Mouse (Mus musculus): Measurements from ENCODE around the gene Pnpla3. TPM values are rescaled to one million over a fixed set of nuclear protein-coding genes. Genes with fewer than 3 reads are reported as not detected.

Gene Pnpla3
- 3.4 and 4.0 TPM in 2 replicates for polyA plus RNA-seq (2015; fragmentation: Nextera tagmentation; extraction: Ambion mirVana)

DNA sequence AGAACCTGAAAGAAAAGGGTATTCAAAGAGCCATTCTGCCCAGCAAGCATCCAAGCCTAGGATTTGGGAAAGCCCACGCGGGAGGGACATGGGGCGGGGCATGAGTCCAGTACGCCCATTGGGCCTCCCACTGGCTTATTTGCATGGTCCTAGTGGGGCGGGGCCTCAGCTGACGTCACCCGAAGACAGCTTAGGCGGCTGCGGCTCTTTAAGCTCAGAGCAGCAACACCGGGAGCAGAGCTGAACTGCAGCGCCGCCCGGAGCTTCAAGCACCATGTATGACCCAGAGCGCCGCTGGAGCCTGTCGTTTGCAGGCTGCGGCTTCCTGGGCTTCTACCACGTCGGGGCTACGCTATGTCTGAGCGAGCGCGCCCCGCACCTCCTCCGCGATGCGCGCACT lies at the start of gene Pnpla3:
Gene Pnpla3, plus strand, starts transcription at position 238 of the 400 bp plus-strand sequence.
- H3K36me3 ChIP-seq: no peaks in the 10 kb centered on the region

DNA sequence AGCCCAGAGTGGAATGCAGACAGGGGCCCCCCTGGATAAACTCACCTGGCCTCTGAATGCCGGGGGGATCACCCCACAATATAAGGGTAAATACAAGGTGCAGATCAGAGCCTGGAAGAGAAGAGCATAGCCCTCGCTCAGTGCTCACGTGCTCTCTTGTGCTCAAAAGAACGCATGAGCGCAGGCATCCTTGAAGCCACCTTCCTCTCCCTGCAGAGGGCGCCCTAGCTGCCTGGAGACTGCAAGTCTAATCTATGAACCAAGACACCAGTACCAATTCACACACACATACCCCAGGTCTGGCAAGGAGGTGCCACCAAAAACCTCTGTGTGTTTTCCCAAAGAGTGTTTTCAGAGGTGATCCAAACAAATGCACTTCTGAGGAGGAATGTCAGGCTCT lies 47.0 kb upstream of the Pnpla3 start:
- Histone ChIP-seq H3K4me2 (replicated peaks) (no peak overlapping the region), H3K9me3 (no peaks in the 10 kb centered on the region), H3K9ac (replicated peaks) (no peak overlapping the region), H3K27me3 (no peaks in the 10 kb centered on the region), H3K4me3 (no peak overlapping the region), H3K27ac (replicated peaks) (no peak overlapping the region), H3K36me3 (no peaks in the 10 kb centered on the region), H3K4me1 (no peaks in the 10 kb centered on the region)
- ATAC-seq (replicated peaks): no peak
- 20% methylated on average over 6 of the region's 6 CpGs for WGBS

More for the DNA sequence above, at the start of gene Pnpla3:
- H3K27ac ChIP-seq (replicated peaks): peak within 1 kb of the TSS; percentile 79
- no peaks in the 10 kb centered on the region for H3K27me3 ChIP-seq
- peak within 1 kb of the TSS; percentile 98 for H3K4me2 ChIP-seq (replicated peaks)
- peak; percentile 98 for ATAC-seq (replicated peaks)
- under 1% methylated on average over 28 of the region's 28 CpGs for WGBS
- peak within 1 kb of the TSS; percentile 73 for H3K4me3 ChIP-seq
- peaks cover 23% of the 10 kb centered on the region for H3K4me1 ChIP-seq
- H3K9me3 ChIP-seq: no peaks in the 10 kb centered on the region
- peak within 1 kb of the TSS; percentile 68 for H3K9ac ChIP-seq (replicated peaks)

DNA sequence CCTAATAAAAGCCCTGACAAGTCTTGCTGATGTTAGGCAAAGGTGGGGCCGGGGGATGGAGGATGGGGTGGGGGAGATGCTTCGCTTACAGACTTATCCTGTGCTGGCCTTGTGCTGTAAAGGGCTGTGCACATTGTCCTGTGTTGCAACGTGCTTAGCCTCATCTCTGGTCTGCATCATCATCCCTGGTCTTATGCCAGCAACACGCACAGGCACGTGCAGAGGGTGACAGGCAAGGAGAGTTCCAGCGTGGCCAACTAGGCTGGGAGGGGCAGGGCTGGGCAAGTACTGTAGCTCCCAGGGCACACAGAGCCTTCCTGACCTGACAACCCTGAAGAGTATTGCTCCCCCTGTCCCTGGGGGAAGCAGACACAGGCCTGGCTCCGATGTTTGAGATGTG lies 46.6 kb upstream of the Pnpla3 start:
- Histone ChIP-seq H3K4me2 (replicated peaks) (no peak overlapping the region), H3K9ac (replicated peaks) (no peak overlapping the region), H3K36me3 (no peaks in the 10 kb centered on the region), H3K9me3 (no peaks in the 10 kb centered on the region), H3K4me1 (no peaks in the 10 kb centered on the region), H3K27ac (replicated peaks) (no peak overlapping the region), H3K4me3 (no peak overlapping the region), H3K27me3 (no peaks in the 10 kb centered on the region)
- no peak for ATAC-seq (replicated peaks)
- WGBS: 73% methylated on average over 7 of the region's 7 CpGs

DNA sequence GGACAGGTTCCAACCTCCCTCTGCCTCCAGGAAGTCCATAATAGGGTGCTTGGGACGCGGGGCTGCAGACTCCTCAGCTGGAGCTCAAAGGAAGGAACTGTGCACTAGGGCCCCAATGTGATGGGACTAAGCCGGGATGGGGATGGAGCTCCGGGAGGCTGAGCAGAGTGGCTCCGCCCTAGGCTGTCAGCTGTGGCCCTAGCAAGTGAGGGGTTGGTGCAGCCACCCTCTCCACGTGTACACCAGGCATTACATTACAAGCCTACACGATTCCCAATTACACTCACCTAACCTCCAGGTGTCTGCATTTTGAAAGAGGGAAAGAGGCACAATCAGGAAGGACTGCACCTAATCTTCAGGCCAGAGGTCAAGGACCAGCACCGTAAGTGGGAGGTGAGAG lies 44.6 kb upstream of the Pnpla3 start, which contains the start of gene Pnpla5:
Gene Pnpla5, minus strand, starts transcription at position 101 of the 400 bp plus-strand sequence.
- WGBS: 74% methylated on average over 8 of the region's 8 CpGs

DNA sequence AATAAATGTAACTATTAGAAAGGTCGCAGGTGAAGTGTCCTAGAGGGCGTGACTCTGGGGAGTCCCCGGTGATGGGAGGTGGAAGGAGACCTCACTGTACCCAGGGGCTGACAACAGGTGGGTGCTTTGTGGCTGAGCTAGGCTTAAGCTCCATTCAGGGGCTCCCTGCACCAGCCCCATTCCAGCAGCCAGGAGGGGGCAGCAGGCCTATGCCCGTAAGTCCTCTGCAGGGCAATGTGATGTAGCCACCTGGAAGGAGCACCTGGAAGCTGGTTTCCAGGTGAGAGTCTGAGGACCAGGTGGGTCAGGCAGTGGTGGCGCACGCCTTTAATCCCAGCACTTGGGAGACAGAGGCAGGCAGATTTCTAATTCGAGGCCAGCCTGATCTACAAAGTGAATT lies 43.6 kb upstream of the Pnpla3 start:
- no peaks in the 10 kb centered on the region for H3K36me3 ChIP-seq
- H3K27me3 ChIP-seq: no peaks in the 10 kb centered on the region
- no peak overlapping the region for H3K9ac ChIP-seq (replicated peaks)
- 67% methylated on average over 7 of the region's 7 CpGs for whole genome bisulfite sequencing
- no peak overlapping the region for H3K27ac ChIP-seq (replicated peaks)
- H3K4me1 ChIP-seq: no peaks in the 10 kb centered on the region
- H3K4me2 ChIP-seq (replicated peaks): no peak overlapping the region
- no peaks in the 10 kb centered on the region for H3K9me3 ChIP-seq
- no peak overlapping the region for H3K4me3 ChIP-seq
- no peak for ATAC-seq (replicated peaks)

More for the DNA sequence above, 44.6 kb upstream of the Pnpla3 start, which contains the start of gene Pnpla5:
- Histone ChIP-seq H3K4me3 (no peak within 1 kb of the TSS), H3K9ac (replicated peaks) (no peak within 1 kb of the TSS), H3K4me2 (replicated peaks) (no peak within 1 kb of the TSS), H3K27me3 (no peaks in the 10 kb centered on the region), H3K36me3 (no peaks in the 10 kb centered on the region), H3K27ac (replicated peaks) (no peak within 1 kb of the TSS), H3K9me3 (no peaks in the 10 kb centered on the region), H3K4me1 (no peaks in the 10 kb centered on the region)
- ATAC-seq (replicated peaks): no peak

DNA sequence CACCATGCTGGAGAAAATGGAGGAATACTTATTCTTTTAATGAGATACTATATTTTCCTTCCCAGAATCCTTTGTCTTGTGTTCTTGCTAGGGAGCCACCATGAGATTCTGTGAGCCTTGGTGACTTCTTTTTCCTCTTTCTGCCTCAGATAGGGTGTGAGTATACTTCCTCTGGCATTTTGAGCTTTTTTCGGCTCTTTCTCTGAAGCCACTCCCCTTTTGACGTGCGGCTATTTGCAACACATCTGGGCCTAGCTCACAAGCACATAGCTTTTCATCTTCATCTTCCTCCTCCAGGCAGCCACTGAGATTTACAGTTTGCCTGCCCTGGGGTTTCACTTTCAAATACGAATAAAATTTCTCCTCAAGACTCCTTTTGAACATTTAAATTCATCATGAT lies 41.2 kb upstream of the Pnpla3 start:
- no peaks in the 10 kb centered on the region for H3K36me3 ChIP-seq
- no peaks in the 10 kb centered on the region for H3K27me3 ChIP-seq
- no peak overlapping the region for H3K4me2 ChIP-seq (replicated peaks)
- no peaks in the 10 kb centered on the region for H3K9me3 ChIP-seq
- H3K4me3 ChIP-seq: no peak overlapping the region
- no peak for ATAC-seq (replicated peaks)
- 77% methylated on average over 4 of the region's 4 CpGs for WGBS
- no peaks in the 10 kb centered on the region for H3K4me1 ChIP-seq
- H3K9ac ChIP-seq (replicated peaks): no peak overlapping the region
- no peak overlapping the region for H3K27ac ChIP-seq (replicated peaks)

DNA sequence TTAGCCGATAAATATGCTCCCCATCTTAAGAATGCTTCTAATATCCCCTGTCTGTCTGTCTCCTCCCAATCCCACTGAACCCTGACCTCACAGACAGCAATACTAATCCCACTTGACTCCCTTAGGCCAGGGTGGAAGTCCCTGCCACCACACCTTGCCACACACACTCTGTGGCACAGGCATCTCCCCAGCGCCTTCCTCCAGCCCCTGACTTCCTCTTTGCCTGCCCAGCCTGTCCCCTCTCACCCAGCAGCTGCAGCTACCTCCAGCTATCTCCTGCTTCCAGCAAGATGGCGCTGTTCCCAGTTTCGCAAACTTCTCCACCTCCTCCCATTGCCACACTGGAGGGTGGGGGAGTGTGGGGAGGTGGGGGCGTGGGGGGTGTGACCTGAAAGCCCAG lies 40.8 kb upstream of the Pnpla3 start:
- ATAC-seq (replicated peaks): no peak
- Histone ChIP-seq H3K4me1 (no peaks in the 10 kb centered on the region), H3K9me3 (no peaks in the 10 kb centered on the region), H3K27ac (replicated peaks) (no peak overlapping the region), H3K27me3 (no peaks in the 10 kb centered on the region), H3K4me3 (no peak overlapping the region), H3K4me2 (replicated peaks) (no peak overlapping the region), H3K36me3 (no peaks in the 10 kb centered on the region), H3K9ac (replicated peaks) (no peak overlapping the region)
- 44% methylated on average over 5 of the region's 5 CpGs for WGBS

DNA sequence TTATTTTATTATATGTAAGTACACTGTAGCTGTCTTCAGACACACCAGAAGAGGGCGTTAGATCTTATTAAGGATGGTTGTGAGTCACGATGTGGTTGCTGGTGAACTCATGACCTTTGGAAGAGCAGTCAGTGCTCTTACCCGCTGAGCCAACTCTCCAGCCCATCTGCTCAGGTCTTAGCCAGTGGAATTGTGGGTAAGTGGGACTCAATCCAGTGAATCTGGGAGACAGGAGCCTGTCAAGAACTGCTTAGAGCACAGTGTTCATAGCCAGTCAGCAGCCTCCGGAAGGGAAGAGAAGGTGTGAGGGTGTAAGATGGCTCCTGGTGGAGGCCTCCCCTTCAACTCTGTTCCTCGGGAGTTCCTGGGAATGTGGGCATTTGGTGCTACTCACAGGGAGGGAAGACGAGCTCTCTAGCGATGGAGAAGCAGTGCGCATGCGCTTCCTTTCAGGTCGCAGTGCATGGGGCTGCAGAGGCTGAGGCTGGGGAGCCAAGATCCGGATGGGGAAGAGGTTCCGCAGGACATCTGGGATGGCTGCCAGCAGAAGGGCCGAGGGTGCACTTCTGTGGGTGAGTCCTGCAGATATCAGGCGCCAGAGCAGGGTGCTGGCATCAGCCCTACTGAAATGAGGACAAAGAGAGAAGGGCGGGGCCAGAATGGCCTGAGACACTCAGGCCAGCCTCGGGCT lies 36.4 kb upstream of the Pnpla3 start:
- H3K4me1 ChIP-seq: no peaks in the 10 kb centered on the region
- H3K9me3 ChIP-seq: no peaks in the 10 kb centered on the region
- 0 out of 2 replicates have a peak overlapping the region, but pooled peaks have one; percentile 34 for H3K27ac ChIP-seq (replicated peaks)
- no peak overlapping the region for H3K4me3 ChIP-seq
- H3K4me2 ChIP-seq (replicated peaks): no peak overlapping the region
- 59% methylated on average over 16 of the region's 16 CpGs for WGBS
- no peak overlapping the region for H3K9ac ChIP-seq (replicated peaks)
- no peaks in the 10 kb centered on the region for H3K27me3 ChIP-seq
- H3K36me3 ChIP-seq: no peaks in the 10 kb centered on the region
- ATAC-seq (replicated peaks): no peak

DNA sequence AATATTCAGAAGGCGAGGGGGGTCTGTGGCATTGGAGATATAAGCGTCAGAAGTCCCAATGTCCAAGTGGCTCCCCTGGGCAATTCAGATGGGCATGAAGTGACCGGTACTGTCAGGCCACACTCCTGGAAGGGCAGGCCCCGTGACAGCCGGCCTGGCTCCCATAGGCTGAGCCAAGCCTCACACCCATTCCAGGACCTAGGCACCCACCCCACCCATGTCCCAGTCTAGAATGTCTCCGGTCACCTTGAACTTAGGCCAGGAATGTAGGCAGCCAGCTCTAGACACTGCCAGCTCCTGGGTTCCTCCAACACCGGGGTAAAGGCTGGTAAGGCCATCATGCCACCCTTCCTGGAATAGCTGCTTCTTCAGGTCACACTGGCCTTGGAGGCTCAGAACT lies 35.7 kb upstream of the Pnpla3 start:
- 95% methylated on average over 7 of the region's 7 CpGs for WGBS
- Histone ChIP-seq H3K9me3 (no peaks in the 10 kb centered on the region), H3K9ac (replicated peaks) (no peak overlapping the region), H3K27ac (replicated peaks) (no peak overlapping the region), H3K36me3 (no peaks in the 10 kb centered on the region), H3K4me3 (no peak overlapping the region), H3K4me1 (no peaks in the 10 kb centered on the region), H3K4me2 (replicated peaks) (no peak overlapping the region), H3K27me3 (no peaks in the 10 kb centered on the region)
- no peak for ATAC-seq (replicated peaks)

DNA sequence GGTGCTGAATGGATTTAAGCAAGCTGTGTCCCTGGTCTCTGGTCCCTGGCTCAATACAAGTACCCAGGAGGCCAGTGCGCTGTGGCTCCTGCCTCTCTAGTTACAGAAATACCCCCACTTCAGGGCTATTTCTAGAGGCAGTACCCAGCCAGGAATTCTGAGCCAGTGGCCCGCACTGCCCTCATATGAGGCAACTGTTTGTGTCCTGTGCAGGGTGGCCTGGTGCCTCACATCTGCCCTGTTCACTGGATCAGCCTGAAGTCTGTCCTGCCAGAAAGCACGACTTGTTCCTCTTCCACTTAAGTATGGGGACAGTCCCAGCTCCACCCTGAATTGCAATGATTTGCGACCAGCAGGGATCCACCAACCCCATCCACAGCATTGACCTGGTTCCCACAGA lies 34.2 kb upstream of the Pnpla3 start:
- Histone ChIP-seq H3K4me3 (no peak overlapping the region), H3K27me3 (no peaks in the 10 kb centered on the region), H3K36me3 (no peaks in the 10 kb centered on the region), H3K9me3 (no peaks in the 10 kb centered on the region), H3K9ac (replicated peaks) (no peak overlapping the region), H3K4me2 (replicated peaks) (no peak overlapping the region), H3K4me1 (no peaks in the 10 kb centered on the region), H3K27ac (replicated peaks) (no peak overlapping the region)
- no peak for ATAC-seq (replicated peaks)
- 77% methylated on average over 4 of the region's 4 CpGs for WGBS

DNA sequence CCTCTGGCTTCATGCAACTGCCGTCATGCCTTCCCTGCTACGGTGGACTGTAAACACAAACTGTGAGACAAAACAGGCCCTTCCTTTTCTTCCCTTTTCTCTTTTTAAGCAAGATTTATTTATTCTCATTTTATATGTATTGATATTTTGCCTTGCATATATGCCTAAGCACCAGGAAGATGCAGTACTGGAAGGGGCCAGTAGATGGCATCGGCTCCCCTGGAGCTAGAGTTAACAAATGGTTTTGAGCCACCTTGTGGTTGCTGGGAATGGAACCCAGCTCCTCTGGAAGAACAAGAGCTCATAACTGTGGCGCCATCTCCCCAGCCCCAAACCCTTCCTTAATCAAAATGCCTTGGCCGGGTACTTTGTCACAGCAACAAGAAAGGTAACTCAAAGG lies 32.2 kb upstream of the Pnpla3 start:
- Histone ChIP-seq H3K9ac (replicated peaks) (no peak overlapping the region), H3K4me1 (no peaks in the 10 kb centered on the region; the same call in 1 of the 2 replicates), H3K9me3 (no peaks in the 10 kb centered on the region), H3K4me3 (no peak overlapping the region), H3K27me3 (no peaks in the 10 kb centered on the region), H3K4me2 (replicated peaks) (no peak overlapping the region), H3K27ac (replicated peaks) (no peak overlapping the region), H3K36me3 (no peaks in the 10 kb centered on the region)
- 91% methylated on average over 5 of the region's 5 CpGs for WGBS
- ATAC-seq (replicated peaks): no peak

DNA sequence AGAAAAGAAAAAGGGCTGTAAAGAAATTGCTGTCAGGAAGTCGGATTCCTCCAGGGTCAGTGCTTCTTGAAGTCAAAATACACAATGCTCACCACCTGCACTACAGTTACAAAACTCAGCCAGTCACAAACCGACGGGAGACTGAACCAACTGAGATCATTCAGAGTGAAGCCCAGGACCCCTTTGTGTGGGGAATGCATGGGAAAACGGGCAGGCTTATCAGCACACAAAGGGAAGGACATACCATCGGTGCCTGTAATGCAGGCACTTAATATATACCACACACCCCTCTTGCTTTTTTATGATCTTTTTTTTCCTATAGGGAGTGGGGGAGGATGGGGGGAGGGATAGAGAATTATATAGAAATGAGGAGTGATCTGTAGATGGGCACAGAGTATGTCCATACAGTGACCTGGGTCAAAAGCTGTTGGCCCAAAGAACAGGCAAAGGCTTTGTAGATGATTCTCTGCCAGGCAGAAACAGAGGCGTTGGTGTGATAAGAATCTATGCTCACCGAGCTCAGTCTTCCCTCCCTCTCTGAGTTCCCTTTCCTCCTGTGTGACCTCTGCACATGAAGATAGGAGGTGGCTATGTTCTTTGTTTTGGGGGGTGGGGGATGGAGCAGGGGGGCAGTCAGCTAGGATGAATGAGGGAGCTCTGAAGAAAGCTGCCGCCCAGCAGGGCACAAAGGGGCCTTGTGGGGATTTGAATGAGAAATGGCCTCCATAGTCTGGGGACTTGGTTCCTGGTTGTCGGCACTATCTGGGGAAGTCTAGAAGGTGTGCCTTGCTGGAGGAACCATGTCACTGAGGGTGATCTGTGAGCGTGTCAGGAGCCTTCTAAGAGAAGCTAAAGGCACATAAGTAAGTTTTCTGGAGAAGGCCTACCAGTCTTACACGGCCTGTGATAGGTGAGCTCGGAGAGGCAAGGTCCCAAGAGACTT lies 30.9 kb upstream of the Pnpla3 start:
- Histone ChIP-seq H3K27ac (replicated peaks) (no peak overlapping the region), H3K27me3 (no peaks in the 10 kb centered on the region), H3K4me2 (replicated peaks) (no peak overlapping the region), H3K4me3 (no peak overlapping the region), H3K9ac (replicated peaks) (no peak overlapping the region), H3K9me3 (no peaks in the 10 kb centered on the region), H3K36me3 (no peaks in the 10 kb centered on the region), H3K4me1 (peaks cover 7% of the 10 kb centered on the region; the same call in 1 of the 2 replicates)
- ATAC-seq (replicated peaks): no peak
- WGBS: 16% methylated on average over 12 of the region's 12 CpGs

Measured in forebrain, embryonic 15.5 days (tissue).